Mouse (Mus musculus): ENCODE data around the gene Dnah1.

The Dnah1 gene

GRCm38 (mm10) chr14:31233996-31234591 is 89.6 kb downstream of the Dnah1 start:
- peak; percentile 75 to 79 for DNase-seq (ENCODE audit: low spot score in 2 of 2)

GRCm38 (mm10) chr14:31233070-31233995 is 90.4 kb downstream of the Dnah1 start:
- no peak for DNase-seq (ENCODE audit: low spot score in 2 of 2)

- DNase-seq (ENCODE audit: low spot score in 2 of 2) = no peak
Measured at GRCm38 (mm10) chr14:31232404-31233069, 91.2 kb downstream of the Dnah1 start.

GRCm38 (mm10) chr14:31230442-31230841 is 93.3 kb downstream of the Dnah1 start:
- DNase-seq (ENCODE audit: low spot score in 2 of 2) = no peak

- no peak for DNase-seq (ENCODE audit: low spot score in 2 of 2)
Measured at GRCm38 (mm10) chr14:31228234-31228633, 95.5 kb downstream of the Dnah1 start.

- peak in 1 of 2 experiments; percentile 64 for DNase-seq (ENCODE audit: low spot score in 2 of 2)
Measured at GRCm38 (mm10) chr14:31226978-31227377, 96.7 kb downstream of the Dnah1 start.

GRCm38 (mm10) chr14:31217666-31218065 is 106.0 kb downstream of the Dnah1 start, which contains the start of gene Sema3g:
Gene Sema3g, plus strand, starts transcription at chr14:31217860.
- peak in 1 of 2 experiments; percentile 65 for DNase-seq (ENCODE audit: low spot score in 2 of 2)

GRCm38 (mm10) chr14:31216846-31217245 is 106.8 kb downstream of the Dnah1 start, which contains the start of gene Nisch:
Gene Nisch, minus strand, starts transcription at chr14:31216946.
- DNase-seq (ENCODE audit: low spot score in 2 of 2) = no peak

GRCm38 (mm10) chr14:31215157-31216002 is 108.3 kb downstream of the Dnah1 start:
- DNase-seq (ENCODE audit: low spot score in 2 of 2) = peak in 1 of 2 experiments; percentile 51

GRCm38 (mm10) chr14:31214684-31215083 is 109.0 kb downstream of the Dnah1 start:
- DNase-seq (ENCODE audit: low spot score in 2 of 2) = no peak

- no peak for DNase-seq (ENCODE audit: low spot score in 2 of 2)
Measured at GRCm38 (mm10) chr14:31213868-31214267, 109.8 kb downstream of the Dnah1 start.

GRCm38 (mm10) chr14:31212499-31212898 is 111.2 kb downstream of the Dnah1 start:
- no peak for DNase-seq (ENCODE audit: low spot score in 2 of 2)

- DNase-seq (ENCODE audit: low spot score in 2 of 2) = no peak
Measured at GRCm38 (mm10) chr14:31211854-31212253, 111.8 kb downstream of the Dnah1 start.

Data from urinary bladder, postnatal 36 days (tissue).